Mouse (Mus musculus) testis, adult 10 weeks (tissue): Measurements from ENCODE around the gene Neurog3. TPM values are rescaled to one million over a fixed set of nuclear protein-coding genes. Genes with fewer than 3 reads are reported as not detected.

Experiments
- polyA plus RNA-seq: library from polyadenylated mRNA; stranded (reverse); fragments of 350-450 nt; fragmentation: Illumina TruSeq; extraction: RNeasy Lipid Tissue Mini Kit (QIAGEN cat#74804); gene quantifications from one replicate; pipeline ENCODE4 v1.2.3, GENCODE M21; 2014; ENCODE audit warnings: low read depth, low replicate concordance

Gene Neurog3
- not detected for polyA plus RNA-seq

DNA sequence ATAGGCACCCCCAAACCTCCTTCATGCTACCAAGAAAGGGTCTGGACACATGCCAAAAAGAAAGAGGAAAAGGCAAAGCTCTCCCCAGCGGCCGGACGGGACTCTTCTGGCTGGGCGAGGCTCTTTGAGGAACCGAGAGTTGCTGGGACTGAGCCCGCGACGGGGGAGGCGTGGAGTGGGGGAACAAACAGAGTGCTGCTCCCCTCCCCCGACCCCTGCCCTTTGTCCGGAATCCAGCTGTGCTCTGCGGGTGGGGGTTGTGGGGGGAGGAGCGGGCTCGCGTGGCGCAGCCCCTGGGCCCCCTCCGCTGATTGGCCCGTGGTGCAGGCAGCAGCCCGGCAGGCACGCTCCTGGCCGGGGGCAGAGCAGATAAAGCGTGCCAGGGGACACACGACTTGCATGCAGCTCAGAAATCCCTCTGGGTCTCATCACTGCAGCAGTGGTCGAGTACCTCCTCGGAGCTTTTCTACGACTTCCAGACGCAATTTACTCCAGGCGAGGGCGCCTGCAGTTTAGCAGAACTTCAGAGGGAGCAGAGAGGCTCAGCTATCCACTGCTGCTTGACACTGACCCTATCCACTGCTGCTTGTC lies at the start of gene Neurog3:
Gene Neurog3 (plus strand): TSS at position 400 of the 591 bp plus-strand sequence.

GRCm38 (mm10) chr10:62143820-62144219 lies 10.9 kb downstream of the Neurog3 start, which contains the start of gene Fam241b:
Gene Fam241b (minus strand): TSS chr10:62143920.

Other genes starting within 250 kb of the Neurog3 start
- gene Col13a1, start 154.0 kb upstream of the Neurog3 start, polyA plus RNA-seq = 0.48 TPM
- gene Fam241b, start 10.8 kb downstream of the Neurog3 start, polyA plus RNA-seq = 1.7 TPM
- gene Tspan15, start 98.2 kb downstream of the Neurog3 start, polyA plus RNA-seq = 1.2 TPM
- 0.27 TPM for gene Tacr2, start 119.3 kb downstream of the Neurog3 start, polyA plus RNA-seq
- gene Hk1, start 246.8 kb downstream of the Neurog3 start, polyA plus RNA-seq = 1,584 TPM